ENCODE assay signal across 27 mouse cellular contexts in genomic region chr17:51786050-51786449, GRCm38 (mm10).
"Had no signal": no experiment of that assay in that cellular context is flagged by ENCODE, and none has a peak within 500 bp of the region (broad histone marks: within the 10 kb centered on the region; RNA-seq: fewer than 3 reads in every experiment).

No protein-coding gene starts in this region.

- H3K27me3 ChIP-seq: embryonic facial prominence, embryonic 12.5 days; embryonic facial prominence, embryonic 13.5 days; embryonic facial prominence, embryonic 15.5 days; forebrain, embryonic 12.5 days; forebrain, embryonic 13.5 days; forebrain, embryonic 15.5 days had no signal

- ATAC-seq: forebrain, embryonic 13.5 days; forebrain, embryonic 14.5 days; forebrain, embryonic 15.5 days; forebrain, embryonic 16.5 days; forebrain, postnatal 0 days had no signal

- H3K4me3 ChIP-seq: embryonic facial prominence, embryonic 10.5 days; embryonic facial prominence, embryonic 12.5 days; embryonic facial prominence, embryonic 13.5 days; embryonic facial prominence, embryonic 15.5 days; erythroblast, embryonic 14.5 days; forebrain, embryonic 10.5 days; forebrain, embryonic 12.5 days; forebrain, embryonic 13.5 days; forebrain, embryonic 15.5 days; gastrocnemius, adult 2 months; heart, adult 2 months had no signal

- H3K27ac ChIP-seq: embryonic facial prominence, embryonic 10.5 days; embryonic facial prominence, embryonic 12.5 days; embryonic facial prominence, embryonic 13.5 days; embryonic facial prominence, embryonic 15.5 days; forebrain, embryonic 10.5 days; forebrain, embryonic 12.5 days; forebrain, embryonic 13.5 days; forebrain, embryonic 15.5 days; gastrocnemius, adult 2 months; heart, adult 2 months had no signal

- H3K4me2 ChIP-seq: embryonic facial prominence, embryonic 12.5 days; embryonic facial prominence, embryonic 13.5 days; embryonic facial prominence, embryonic 15.5 days; forebrain, embryonic 12.5 days; forebrain, embryonic 13.5 days; forebrain, embryonic 15.5 days had no signal

- DNase-seq: cerebellum, adult 9-10 months; cerebellum, adult 9-11 months; cerebellum, postnatal 10 days; cerebellum, postnatal 14 days; cerebellum, postnatal 25 days; cerebellum, postnatal 36 days; embryo, embryonic 11 days; forebrain, postnatal 0 days; gastrocnemius, adult 2 months; gastrocnemius, postnatal 10 days; gastrocnemius, postnatal 14 days; gastrocnemius, postnatal 25 days; gastrocnemius, postnatal 36 days; heart, adult 11 months; heart, adult 18-20 months; heart, adult 2 months had no signal

- H3K9me3 ChIP-seq: embryonic facial prominence, embryonic 10.5 days; embryonic facial prominence, embryonic 12.5 days; embryonic facial prominence, embryonic 13.5 days; embryonic facial prominence, embryonic 15.5 days; forebrain, embryonic 10.5 days; forebrain, embryonic 12.5 days; forebrain, embryonic 13.5 days; forebrain, embryonic 15.5 days had no signal

- H3K9ac ChIP-seq: embryonic facial prominence, embryonic 12.5 days; embryonic facial prominence, embryonic 13.5 days; embryonic facial prominence, embryonic 15.5 days; forebrain, embryonic 12.5 days; forebrain, embryonic 13.5 days; forebrain, embryonic 15.5 days; forebrain, postnatal 0 days had no signal
